ENCODE assay signal across 8 mouse cellular contexts in genomic region chr1:127775206-127775720, GRCm38 (mm10). TPM values are rescaled to one million over a fixed set of nuclear protein-coding genes. Genes with fewer than 3 reads are reported as not detected.
A peak's percentile ranks its signal among the peaks of the same experiment; 100 is the strongest.
DNase-seq lines count a peak whose midpoint lies in the region; ATAC-seq and TF ChIP-seq lines count a peak whose summit lies in the region.

No protein-coding gene starts in this region.

- TF ChIP-seq POLR2A in ES-Bruce4 (IDR thresholded peaks at IDR 0.05; ENCODE audit: insufficient read depth, low read length), result no peak
- TF ChIP-seq POLR2A in thymus, adult 2 months (IDR thresholded peaks at IDR 0.05; ENCODE audit: control insufficient read depth, extremely low read depth, insufficient read depth, low read length, poor library complexity), result no peak

- TF ChIP-seq EP300 in ES-Bruce4 (IDR thresholded peaks at IDR 0.05; ENCODE audit: insufficient read depth, low read depth, low read length), result no peak
- TF ChIP-seq EP300 in liver, embryonic 14.5 days (IDR thresholded peaks at IDR 0.05; ENCODE audit: low read depth), result no peak

- H3K4me1 ChIP-seq in heart, embryonic 10.5 days, result peaks cover 31% of the 10 kb centered on the region
- H3K4me1 ChIP-seq in ES-Bruce4 (ENCODE audit: control insufficient read depth, insufficient read depth, low read length), result peaks cover 2% of the 10 kb centered on the region
- H3K4me1 ChIP-seq in forebrain, postnatal 0 days (ENCODE audit: insufficient read depth), result 0 out of 2 replicates have a peak, but pooled peaks cover 14% of the 10 kb centered on the region
- H3K4me1 ChIP-seq in liver, embryonic 14.5 days (replicated peaks; ENCODE audit: control insufficient read depth in 2 of 2, insufficient read depth in 2 of 2, low read length in 1 of 2), result peaks cover 30 to 34% of the 10 kb centered on the region in 2 experiments
- peaks cover 4% of the 10 kb centered on the region for H3K4me1 ChIP-seq in thymus, adult 2 months (replicated peaks; ENCODE audit: control insufficient read depth, insufficient read depth, low read length)

- H3K27me3 ChIP-seq in heart, embryonic 10.5 days (ENCODE audit: insufficient read depth, poor library complexity, severe bottlenecking), result no peaks in the 10 kb centered on the region
- H3K27me3 ChIP-seq in ES-Bruce4 (ENCODE audit: control insufficient read depth, insufficient read depth, low read length, poor library complexity, severe bottlenecking), result no peaks in the 10 kb centered on the region
- no peaks in the 10 kb centered on the region for H3K27me3 ChIP-seq in forebrain, postnatal 0 days (ENCODE audit: insufficient read depth, low read length)
- no peaks in the 10 kb centered on the region for H3K27me3 ChIP-seq in liver, embryonic 14.5 days (ENCODE audit: control insufficient read depth, insufficient read depth, low read length)
- no peaks in the 10 kb centered on the region for H3K27me3 ChIP-seq in thymus, adult 2 months (ENCODE audit: control insufficient read depth, insufficient read depth, low read length)

- peak overlapping the region; percentile 90 for H3K4me3 ChIP-seq in heart, embryonic 10.5 days
- H3K4me3 ChIP-seq in ES-Bruce4 (ENCODE audit: low read depth, low read length), result peak overlapping the region; percentile 97
- H3K4me3 ChIP-seq in forebrain, postnatal 0 days (ENCODE audit: low read depth, low read length), result peak overlapping the region; percentile 74
- H3K4me3 ChIP-seq in liver, embryonic 14.5 days (ENCODE audit: insufficient read depth in 1 of 2, low read depth in 2 of 2, low read length in 2 of 2), result peak overlapping the region; percentile 88 to 99
- no peak overlapping the region for H3K4me3 ChIP-seq in thymus, adult 2 months (ENCODE audit: control insufficient read depth, insufficient read depth, low read length)

- H3K27ac ChIP-seq in heart, embryonic 10.5 days, result peak overlapping the region; percentile 97
- no peak overlapping the region for H3K27ac ChIP-seq in ES-Bruce4 (ENCODE audit: insufficient read depth, low read length)
- no peak overlapping the region for H3K27ac ChIP-seq in forebrain, postnatal 0 days (ENCODE audit: low read depth, low read length)
- peak overlapping the region; percentile 81 for H3K27ac ChIP-seq in liver, embryonic 14.5 days
- H3K27ac ChIP-seq in thymus, adult 2 months (ENCODE audit: control insufficient read depth, insufficient read depth, low read length), result no peak overlapping the region

- no peak for DNase-seq in heart, embryonic 10.5 days (ENCODE audit: low spot score)
- no peak for DNase-seq in heart, adult 9 months (ENCODE audit: low spot score in 2 of 2)
- DNase-seq in forebrain, postnatal 0 days, result no peak
- DNase-seq in liver, embryonic 14.5 days (ENCODE audit: low read depth in 3 of 3, low spot score in 3 of 3), result no peak
- no peak for DNase-seq in thymus, adult 2 months
- DNase-seq in spleen, postnatal 4 days (ENCODE audit: low spot score in 2 of 2), result no peak
- DNase-seq in layer of hippocampus, adult 8-10 months (ENCODE audit: low spot score in 2 of 2), result no peak

- no peaks in the 10 kb centered on the region for H3K9me3 ChIP-seq in heart, embryonic 10.5 days
- H3K9me3 ChIP-seq in ES-Bruce4 (replicated peaks; ENCODE audit: control insufficient read depth, insufficient read depth, low read length, poor library complexity, severe bottlenecking), result no peaks in the 10 kb centered on the region
- no peaks in the 10 kb centered on the region for H3K9me3 ChIP-seq in forebrain, postnatal 0 days (ENCODE audit: low read length)
- no peaks in the 10 kb centered on the region for H3K9me3 ChIP-seq in liver, embryonic 14.5 days (ENCODE audit: control insufficient read depth, low read length)

- TF ChIP-seq CTCF in ES-Bruce4 (IDR thresholded peaks at IDR 0.05; ENCODE audit: low read depth, low read length), result no peak
- no peak for TF ChIP-seq CTCF in forebrain, postnatal 0 days (IDR thresholded peaks at IDR 0.05; ENCODE audit: low read depth)
- no peak for TF ChIP-seq CTCF in liver, embryonic 14.5 days (IDR thresholded peaks at IDR 0.05; ENCODE audit: low read depth)
- TF ChIP-seq CTCF in thymus, adult 2 months (IDR thresholded peaks at IDR 0.05; ENCODE audit: borderline replicate concordance, control insufficient read depth, extremely low read depth, insufficient read depth, low read length, poor library complexity), result no peak

- 9% methylated on average over 10 of the region's 10 CpGs for WGBS in heart, embryonic 10.5 days
- 7% methylated on average over 10 of the region's 10 CpGs for WGBS in forebrain, postnatal 0 days
- 4% methylated on average over 10 of the region's 10 CpGs for WGBS in liver, embryonic 14.5 days (ENCODE audit: insufficient replicate concordance)
- 20% methylated on average over 10 of the region's 10 CpGs for WGBS in thymus, adult 2 months

- ATAC-seq in forebrain, postnatal 0 days, result no peak
- ATAC-seq in liver, embryonic 14.5 days (ENCODE audit: insufficient read depth), result no peak

- peak overlapping the region; percentile 74 for H3K4me2 ChIP-seq in forebrain, postnatal 0 days (ENCODE audit: low read depth)
- peak overlapping the region; percentile 77 for H3K4me2 ChIP-seq in liver, embryonic 14.5 days (ENCODE audit: low read depth)

- H3K9ac ChIP-seq in ES-Bruce4 (ENCODE audit: low read depth, poor library complexity, severe bottlenecking), result peak overlapping the region; percentile 99
- peak overlapping the region; percentile 91 for H3K9ac ChIP-seq in forebrain, postnatal 0 days
- H3K9ac ChIP-seq in liver, embryonic 14.5 days (replicated peaks), result peak overlapping the region; percentile 94

- peaks cover 10% of the 10 kb centered on the region; the same call in 1 of the 2 replicates for H3K36me3 ChIP-seq in heart, embryonic 10.5 days
- peaks cover 14% of the 10 kb centered on the region for H3K36me3 ChIP-seq in ES-Bruce4 (ENCODE audit: control insufficient read depth, insufficient read depth, low read length, poor library complexity, severe bottlenecking)
- H3K36me3 ChIP-seq in forebrain, postnatal 0 days (ENCODE audit: insufficient read depth), result no peaks in the 10 kb centered on the region
- H3K36me3 ChIP-seq in liver, embryonic 14.5 days (replicated peaks; ENCODE audit: control insufficient read depth, insufficient read depth, low read depth), result peaks cover 21% of the 10 kb centered on the region
- H3K36me3 ChIP-seq in thymus, adult 2 months (ENCODE audit: control insufficient read depth, insufficient read depth, low read length), result no peaks in the 10 kb centered on the region

RNA-seq across cellular contexts. Expression of gene Ccnt2, which starts 1.3 kb away (rescaled TPM):
- polyA plus RNA-seq in heart, embryonic 10.5 days (2016; fragmentation: Nextera tagmentation; extraction: Ambion mirVana), result 76.8 and 85.1 TPM in 2 replicates
- 115 and 120 TPM in 2 replicates for polyA plus RNA-seq in ES-Bruce4 (2011; ENCODE audit: insufficient read depth, insufficient read length, low read depth, missing spikeins)
- total RNA-seq in forebrain, postnatal 0 days (2014; rRNA removed), result 36.2 and 51.5 TPM in 2 replicates
- polyA plus RNA-seq in forebrain, postnatal 0 days (2015; fragmentation: Nextera tagmentation; extraction: Ambion mirVana), result 12.8 and 23.2 TPM in 2 replicates
- polyA plus RNA-seq in liver, embryonic 14.5 days (2012; rRNA removed), result 13.8 and 16.1 TPM in 2 replicates
- polyA plus RNA-seq in liver, embryonic 14.5 days (2014; fragmentation: Nextera tagmentation; extraction: Ambion mirVana), result 19.6 and 20.6 TPM in 2 replicates
- polyA plus RNA-seq in thymus, adult 2 months (2012; rRNA removed), result 46.8 and 50.0 TPM in 2 replicates
- total RNA-seq in layer of hippocampus, adult 8-10 months (2022), result 10 to 100 TPM; 61.7 to 83.7 (median 73.7) TPM

RNA-seq across cellular contexts. Expression of gene Acmsd, which starts 46.0 kb away (rescaled TPM):
- polyA plus RNA-seq in heart, embryonic 10.5 days (2016; fragmentation: Nextera tagmentation; extraction: Ambion mirVana), result 0.58 and 0.68 TPM in 2 replicates
- polyA plus RNA-seq in ES-Bruce4 (2011; ENCODE audit: insufficient read depth, insufficient read length, low read depth, missing spikeins), result not detected in 2 replicates
- not detected in 2 replicates for total RNA-seq in forebrain, postnatal 0 days (2014; rRNA removed)
- polyA plus RNA-seq in forebrain, postnatal 0 days (2015; fragmentation: Nextera tagmentation; extraction: Ambion mirVana), result 0.11 TPM in 1 of 2 replicates, not detected in the other
- 2.7 and 4.5 TPM in 2 replicates for polyA plus RNA-seq in liver, embryonic 14.5 days (2012; rRNA removed)
- 7.1 and 7.9 TPM in 2 replicates for polyA plus RNA-seq in liver, embryonic 14.5 days (2014; fragmentation: Nextera tagmentation; extraction: Ambion mirVana)
- 0.03 TPM in 1 of 2 replicates, not detected in the other for polyA plus RNA-seq in thymus, adult 2 months (2012; rRNA removed)
- not detected for total RNA-seq in layer of hippocampus, adult 8-10 months (2022)

Comparison
In these comparisons a context has a peak if more than half of its experiments do, and no peak if none do; other contexts are left out.
1. H3K27ac ChIP-seq: peak in heart, embryonic 10.5 days (single experiment) and liver, embryonic 14.5 days (single experiment); none in ES-Bruce4 (single experiment), forebrain, postnatal 0 days (single experiment) and thymus, adult 2 months (single experiment).
2. Peak in every context shown above with its lines, with median percentiles within 50 percentile points of each other: H3K9ac ChIP-seq.